Mouse (Mus musculus) erythroid progenitor cell, adult 5-6 weeks (primary cell): ENCODE data around the gene Caprin1. TPM values are rescaled to one million over a fixed set of nuclear protein-coding genes. Genes with fewer than 3 reads are reported as not detected.

Experiments used
- ATAC-seq: replicated peaks from 2 replicates; pipeline ENCODE4 v1.8.0; 2016; ENCODE audit warnings: moderate number of reproducible peaks, mild to moderate bottlenecking, moderate TSS enrichment, inconsistent platforms; ENCODE audit not compliant: poor library complexity, low FRiP score, severe bottlenecking
- total RNA-seq, 2 experiments: library from RNA; stranded (forward) in 1 of 2; stranded (reverse) in 1 of 2; fragments of 150-400 nt in 1 of 2; fragments of 186-747, 209-891 nt in 1 of 2; gene quantifications; 2 replicates each; pipeline versions ENCODE4 v1.2.3 to v1.2.4; 2015 to 2017; ENCODE audit warnings: low replicate concordance in 2 of 2

The Caprin1 gene
- total RNA-seq (2015; ENCODE audit: low replicate concordance) (142 and 231 TPM in 2 replicates), total RNA-seq (2017; ENCODE audit: low replicate concordance) (206 and 279 TPM in 2 replicates)

DNA sequence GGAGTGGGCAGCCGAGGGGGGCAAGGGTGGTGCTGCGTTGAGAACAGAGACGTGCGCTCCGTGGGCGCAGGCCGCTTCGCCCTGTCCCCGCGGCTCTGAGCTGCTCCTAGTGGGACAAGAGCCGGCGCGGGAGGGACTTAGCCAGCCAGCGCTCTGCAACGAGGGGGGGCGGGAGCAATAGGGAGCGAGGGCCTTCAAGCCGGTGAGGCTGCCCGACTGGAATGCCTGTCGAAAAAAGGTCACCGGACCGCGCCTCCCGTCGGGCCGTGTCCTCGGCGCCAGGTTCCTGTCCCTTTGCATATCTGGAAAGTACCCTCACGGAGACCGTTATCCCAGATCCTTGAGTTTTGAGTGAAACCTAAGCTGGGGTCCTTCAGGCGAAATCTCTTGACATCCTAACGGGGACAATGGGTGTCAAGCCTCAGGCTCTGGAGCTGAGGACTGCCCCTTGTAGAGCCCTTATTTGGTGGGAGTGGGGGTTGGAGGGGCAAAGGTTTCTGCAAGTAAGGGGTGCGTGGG lies at the start of gene Caprin1:
TSS of gene Caprin1 (minus strand) at position 159 of the 519 bp plus-strand sequence.
- ATAC-seq: peak; percentile 88

DNA sequence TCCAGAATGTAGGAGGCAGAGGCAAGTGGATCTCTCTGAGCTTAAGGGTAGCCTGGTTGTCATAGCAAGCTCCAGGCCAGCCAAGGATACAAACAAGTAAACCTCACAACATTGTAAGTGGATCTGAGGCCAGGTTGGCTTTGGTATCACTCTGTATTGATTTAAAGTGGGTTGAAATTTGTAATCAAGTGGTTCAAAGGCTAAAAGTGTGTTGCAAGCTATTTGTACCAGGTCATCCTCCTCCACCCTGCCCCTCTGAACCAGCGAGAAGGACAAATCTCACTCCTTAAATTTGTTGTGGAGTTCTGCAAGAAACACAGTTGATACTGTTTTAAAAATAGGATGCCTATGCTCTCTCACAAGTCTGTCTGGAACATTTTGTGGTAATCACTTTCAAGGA lies 49.4 kb upstream of the Caprin1 start:
- ATAC-seq: no peak

DNA sequence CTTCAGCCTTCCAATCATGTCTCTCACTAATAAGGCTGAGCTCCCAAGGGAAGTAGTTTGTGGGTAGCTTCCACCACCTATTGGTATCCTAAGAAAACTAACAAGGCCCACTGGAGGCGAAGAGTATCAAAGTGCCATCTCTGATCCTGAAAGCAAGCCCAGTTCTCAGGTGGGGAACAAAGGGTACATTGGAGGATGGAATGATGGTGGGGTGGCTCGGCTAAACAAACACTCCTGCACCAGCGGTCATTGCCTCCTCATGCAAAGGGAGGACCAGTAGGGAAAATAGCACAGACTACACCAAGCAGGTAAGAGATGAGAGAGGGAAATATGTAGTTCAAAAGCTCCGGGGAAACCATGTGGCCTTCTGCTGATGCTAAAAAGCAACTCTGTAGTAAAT lies 48.8 kb upstream of the Caprin1 start:
- no peak for ATAC-seq

DNA sequence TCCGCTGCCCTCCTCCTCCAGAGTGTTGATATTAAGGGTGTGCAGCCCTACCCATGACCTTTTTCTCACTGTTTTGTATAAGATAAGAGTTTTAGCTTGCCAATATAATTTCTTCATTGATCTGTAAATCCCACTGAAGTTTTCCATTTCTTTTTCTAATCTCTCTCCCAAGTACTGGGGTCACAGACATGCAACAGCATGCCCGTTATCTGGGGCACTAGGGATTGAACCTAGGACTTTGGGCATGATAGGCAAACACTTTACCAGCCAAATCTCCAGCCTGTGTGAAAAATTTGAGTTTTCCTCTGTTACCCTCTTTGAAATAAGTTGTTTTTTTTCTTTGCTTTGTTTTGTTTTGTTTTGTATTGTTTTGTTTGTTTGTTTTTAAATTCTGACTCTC lies 46.6 kb upstream of the Caprin1 start:
- no peak for ATAC-seq

DNA sequence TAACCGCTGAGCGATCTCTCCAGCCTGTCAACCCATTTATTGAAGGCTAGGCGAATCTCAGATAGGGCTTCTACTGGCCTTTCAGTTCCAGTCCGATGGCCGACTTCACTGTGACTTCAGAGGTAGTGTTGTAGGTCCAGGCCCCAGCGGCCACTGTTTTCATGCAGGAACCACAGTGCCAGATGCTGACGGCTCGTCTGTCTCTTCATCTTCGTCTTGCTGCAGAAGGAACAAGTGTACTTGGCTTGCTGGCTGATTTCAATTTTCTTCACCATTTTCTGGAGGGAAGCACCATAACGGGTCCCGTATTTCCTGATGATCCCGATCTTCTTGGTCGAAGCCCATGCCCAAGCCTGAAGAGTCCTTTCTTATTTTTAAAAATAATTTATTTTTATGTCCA lies 45.9 kb upstream of the Caprin1 start:
- no peak for ATAC-seq

DNA sequence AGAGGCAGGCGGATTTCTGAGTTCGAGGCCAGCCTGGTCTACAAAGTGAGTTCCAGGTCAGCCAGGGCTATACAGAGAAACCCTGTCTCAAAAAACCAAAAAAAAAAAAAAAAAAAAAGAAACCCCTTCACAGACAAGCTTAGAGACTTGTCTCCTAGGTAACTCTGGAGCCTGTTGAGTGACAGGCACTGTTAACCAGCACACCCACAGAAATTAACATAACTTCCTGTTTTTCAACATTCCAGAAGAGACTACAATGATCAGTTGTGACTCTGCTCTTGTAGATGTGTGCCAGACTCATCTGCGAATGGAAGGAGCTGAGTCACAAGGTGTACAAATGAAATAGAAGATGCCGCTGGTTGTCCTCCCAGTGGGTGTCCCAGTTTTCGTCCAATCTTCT lies 44.9 kb upstream of the Caprin1 start:
- ATAC-seq: no peak

DNA sequence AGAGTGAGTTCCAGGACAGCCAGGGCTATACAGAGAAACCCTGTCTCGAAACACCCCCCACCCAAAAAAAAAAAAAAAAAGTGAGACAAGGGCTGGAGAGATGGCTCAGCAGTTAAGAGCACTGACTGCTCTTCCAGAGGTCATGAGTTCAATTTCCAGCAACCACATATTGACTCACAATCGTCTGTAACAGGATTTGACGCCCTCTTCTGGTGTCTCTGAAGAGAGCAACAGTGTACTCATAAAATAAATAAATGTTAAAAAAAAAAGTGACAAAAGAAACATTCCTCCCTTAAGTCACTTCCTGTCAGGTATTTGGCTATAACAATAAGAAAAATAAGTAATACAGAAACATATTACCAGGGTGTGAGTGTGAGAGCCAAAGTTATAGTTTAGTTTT lies 41.0 kb upstream of the Caprin1 start:
- ATAC-seq: no peak

DNA sequence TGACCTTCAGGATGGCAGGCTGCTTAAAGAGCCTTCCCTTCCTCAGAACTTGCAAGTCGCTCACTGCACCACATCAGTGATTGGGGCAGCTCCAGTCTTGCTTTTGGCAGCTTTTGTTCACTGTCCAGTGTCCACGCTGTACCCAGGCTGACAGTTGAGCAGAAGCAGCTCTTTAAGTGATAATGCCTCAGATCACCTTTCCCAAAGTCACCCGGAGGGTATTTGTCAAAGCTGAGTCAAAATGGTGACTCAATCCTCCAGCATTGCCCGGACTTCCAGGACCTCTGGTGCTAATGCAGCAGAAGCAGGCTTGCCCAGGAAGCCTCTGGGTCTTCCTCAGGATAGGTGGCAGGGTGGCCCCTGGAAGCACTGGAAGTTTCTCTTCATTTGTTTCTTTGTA lies 39.7 kb upstream of the Caprin1 start:
- ATAC-seq: no peak

DNA sequence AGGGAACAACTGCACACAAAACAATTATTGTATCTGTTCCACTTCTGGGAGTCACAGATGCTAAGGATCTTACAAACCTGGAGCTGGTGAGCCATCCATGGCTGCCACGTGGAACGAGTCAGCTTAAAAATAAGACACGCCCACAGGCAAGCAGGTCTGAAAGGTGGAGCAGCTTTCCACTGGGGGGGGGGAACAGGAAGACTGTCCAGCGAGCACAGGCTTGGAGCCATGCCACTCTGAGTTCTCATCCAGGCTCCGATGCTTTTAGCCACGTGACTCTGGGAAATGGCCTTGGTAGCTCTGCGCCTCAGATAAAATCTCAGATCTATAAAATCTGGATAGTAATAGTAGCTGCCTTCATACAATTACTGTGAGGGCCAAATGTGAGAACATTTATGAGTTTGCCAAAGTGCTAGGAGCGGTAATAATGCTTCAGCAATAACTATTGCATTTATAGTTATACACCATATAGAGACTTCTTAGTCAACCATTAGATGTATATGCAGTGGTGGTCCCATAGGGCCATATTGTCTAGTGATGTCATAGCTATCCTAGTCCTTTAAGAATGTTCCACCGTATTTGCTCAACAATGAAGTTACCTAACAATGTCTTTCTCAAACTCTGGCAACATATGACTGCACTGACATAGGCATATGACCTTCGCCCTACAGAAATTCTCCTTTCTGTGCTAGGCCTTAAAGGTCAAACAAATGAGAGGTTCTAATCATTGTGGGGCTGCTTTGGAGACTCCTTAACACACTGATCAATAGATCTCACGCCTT lies 38.4 kb upstream of the Caprin1 start:
- no peak for ATAC-seq

DNA sequence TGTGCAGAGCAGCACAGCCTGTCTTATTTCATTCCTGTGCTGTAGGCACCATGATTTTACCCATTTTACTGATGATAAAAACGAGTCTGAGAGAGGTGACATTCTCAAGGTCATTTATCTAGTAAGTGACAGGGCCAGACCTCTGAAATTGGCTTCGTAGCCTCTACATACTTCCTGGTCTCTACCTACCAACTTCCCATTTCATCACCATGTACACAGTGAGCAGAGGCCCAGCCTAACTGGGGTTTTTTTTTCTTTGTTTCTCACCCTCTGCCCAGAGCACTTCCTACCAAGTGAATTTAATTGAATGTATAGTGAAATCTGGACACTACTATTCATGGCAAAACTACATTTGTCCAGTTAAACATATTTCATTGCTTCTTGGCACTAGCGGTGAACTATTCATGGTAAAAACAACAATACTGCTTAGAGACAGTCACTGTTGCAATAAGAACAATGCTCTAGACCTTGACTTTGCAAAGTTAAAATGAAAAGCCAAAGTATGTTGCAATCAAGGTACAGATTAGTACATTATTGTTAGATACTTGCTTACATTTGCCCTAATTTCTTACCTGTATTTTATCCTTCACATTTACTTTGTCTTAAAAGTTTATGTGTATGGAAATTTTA lies 36.5 kb upstream of the Caprin1 start:
- ATAC-seq: no peak

DNA sequence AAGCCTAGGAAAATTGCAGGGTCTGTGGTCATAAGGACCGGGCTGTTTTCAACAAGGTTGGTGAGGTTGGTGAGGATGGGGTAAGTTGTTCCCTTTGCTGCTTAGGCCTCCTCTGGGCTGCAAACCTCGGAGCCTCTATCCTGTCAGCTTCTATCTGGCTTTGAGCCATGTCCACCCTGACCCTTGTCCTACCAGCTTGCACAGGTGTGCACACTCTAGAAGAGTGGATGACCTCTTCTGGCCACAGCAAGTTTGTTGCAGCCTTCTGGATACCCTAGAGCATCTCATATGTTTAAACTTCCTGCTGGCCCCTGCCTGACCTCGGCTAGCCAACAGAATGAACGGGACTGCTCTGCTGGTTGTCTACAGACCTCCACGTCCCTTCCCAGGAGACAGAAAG lies 35.5 kb upstream of the Caprin1 start:
- no peak for ATAC-seq

DNA sequence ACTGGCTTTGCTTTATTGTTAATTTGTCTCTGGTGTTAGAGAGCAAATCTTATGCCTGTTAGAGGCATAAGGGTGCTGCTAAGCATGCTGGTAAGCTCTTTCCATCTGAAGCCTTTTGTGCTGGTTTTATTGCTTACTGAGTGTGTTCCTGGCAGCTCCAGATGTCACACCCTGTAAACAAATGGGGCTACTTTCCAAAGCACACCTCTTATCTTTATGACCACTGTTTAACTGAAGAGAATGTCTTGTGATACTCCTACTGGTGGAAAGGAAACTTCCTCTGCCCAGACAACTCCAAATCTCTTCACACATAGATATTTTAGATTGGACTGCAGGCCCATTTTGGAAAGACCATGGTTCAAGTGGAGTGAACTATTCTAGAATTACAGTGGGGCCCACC lies 31.5 kb upstream of the Caprin1 start:
- ATAC-seq: no peak

DNA sequence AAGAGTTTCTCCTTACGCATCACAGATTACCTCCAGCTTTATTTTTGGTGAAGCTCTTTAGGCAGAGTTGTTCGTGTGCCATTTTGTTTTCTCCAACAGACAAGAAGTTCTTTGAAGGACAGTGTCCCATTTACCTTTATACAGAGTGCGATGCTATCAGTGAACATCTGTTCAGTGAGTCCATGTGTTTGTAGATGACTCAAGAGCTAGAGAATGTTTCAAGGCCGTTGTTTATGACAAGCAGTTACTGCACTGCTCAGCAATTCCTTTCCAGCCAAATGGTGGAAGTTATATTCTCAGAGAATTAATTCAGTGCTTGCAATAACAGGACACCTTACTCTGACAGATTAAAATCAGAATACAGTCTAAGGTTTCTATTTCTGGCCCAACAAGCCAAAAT lies 27.5 kb upstream of the Caprin1 start:
- ATAC-seq: no peak

DNA sequence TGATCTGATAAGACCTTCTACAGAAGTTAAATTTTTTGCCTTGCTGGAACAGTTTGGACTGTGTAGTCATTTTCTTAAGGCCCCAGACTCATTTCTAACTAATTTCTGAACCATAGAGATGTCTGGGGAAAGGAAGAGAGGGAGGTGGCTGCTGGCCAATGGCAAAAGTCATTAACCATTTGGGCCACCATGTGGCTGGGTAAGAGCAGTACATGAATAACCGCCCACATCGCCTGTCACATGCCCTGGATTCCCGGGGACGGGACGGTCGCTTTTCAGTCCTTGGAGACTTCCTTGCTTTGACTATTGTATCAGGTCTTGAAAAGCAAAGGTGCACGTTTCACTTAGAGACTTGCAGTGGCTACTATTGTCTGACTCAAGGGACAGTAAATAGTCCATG lies 25.1 kb upstream of the Caprin1 start:
- ATAC-seq: no peak

DNA sequence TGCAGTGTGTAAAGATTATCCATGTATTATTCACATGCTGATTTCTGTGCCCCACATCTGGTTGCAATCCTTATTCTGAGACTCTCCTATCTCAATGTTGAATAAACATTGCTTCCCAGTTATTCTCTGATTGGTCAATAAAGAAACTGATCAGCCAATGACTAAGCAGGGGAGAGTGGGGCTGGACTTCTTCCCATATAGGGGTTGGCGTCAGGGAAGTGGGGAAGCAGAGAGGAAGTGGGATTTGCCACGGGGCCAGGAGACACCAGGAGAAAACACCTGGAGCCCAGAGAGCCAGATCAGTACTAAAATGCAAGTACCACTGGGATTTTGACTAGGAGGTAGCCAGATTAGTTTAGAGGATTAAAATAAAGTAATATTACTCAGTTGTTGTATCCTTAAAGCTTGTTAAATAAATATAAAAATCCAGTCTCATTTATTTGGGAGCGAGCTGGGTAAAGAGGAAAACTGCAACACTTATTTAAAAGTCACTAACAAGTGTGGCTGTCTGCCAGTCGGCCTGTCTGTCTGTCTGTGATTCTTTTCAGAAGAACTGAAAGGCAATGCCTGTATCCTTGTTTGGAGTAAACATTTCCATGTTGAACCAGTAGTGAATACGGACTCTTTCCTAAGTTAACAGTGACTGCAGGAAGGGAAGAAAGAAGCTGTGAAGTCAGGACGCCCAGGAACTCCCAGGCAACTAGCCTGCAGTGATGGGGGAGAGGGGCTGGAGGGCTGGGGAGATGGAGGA lies 19.9 kb upstream of the Caprin1 start:
- no peak for ATAC-seq

DNA sequence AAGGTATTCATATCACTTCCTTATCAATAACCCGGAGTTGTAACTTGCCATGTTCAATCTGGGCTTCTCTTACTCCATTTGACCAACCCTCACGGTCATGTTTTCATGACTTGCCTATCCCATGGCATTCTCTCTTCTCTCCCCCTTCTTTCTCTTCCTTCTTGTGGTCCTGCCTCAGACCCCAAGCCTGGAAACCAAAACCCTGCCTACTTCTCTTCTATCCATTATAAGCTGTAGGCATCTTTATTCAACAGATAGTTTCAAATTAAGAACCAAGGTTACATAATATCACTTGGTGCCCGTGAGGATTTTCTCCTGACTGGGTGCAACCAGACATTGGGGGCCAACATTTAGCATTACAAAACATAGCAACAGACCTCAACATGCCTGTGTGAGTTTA lies 18.5 kb upstream of the Caprin1 start:
- ATAC-seq: no peak

DNA sequence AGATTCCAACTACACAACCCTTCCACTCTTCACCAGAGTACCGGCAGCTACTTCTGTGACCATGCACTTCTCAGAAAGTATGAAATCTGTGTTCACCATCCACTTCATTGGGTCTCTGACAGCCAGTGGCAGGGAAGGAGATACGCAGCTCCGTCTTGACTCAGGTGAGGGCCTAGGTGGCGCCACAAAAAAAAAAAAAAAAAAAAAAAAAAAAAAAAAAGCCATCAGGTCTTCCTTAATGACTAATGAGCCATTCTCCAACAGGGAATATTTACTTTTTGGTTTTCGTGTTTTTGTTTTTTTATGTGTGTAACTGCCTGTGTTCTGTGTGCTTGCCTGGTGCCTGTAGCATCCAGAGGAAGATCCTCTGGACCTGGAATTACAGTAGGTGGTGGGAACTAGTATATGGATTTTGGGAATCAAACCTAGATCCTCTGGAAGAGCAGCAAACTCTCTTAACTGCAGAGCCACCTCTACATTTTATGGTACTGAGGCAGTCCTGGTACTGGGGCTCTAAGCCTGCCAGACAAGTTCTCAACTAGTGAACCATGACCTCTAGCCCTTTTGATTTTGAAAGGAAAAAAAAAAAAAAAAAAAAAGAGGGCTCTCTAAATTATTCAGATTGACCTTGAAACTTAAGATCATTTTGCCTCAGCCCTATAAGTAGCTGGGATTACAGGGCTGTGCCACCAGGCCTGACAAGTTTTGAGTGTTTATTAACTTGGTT lies 14.2 kb upstream of the Caprin1 start:
- no peak for ATAC-seq

DNA sequence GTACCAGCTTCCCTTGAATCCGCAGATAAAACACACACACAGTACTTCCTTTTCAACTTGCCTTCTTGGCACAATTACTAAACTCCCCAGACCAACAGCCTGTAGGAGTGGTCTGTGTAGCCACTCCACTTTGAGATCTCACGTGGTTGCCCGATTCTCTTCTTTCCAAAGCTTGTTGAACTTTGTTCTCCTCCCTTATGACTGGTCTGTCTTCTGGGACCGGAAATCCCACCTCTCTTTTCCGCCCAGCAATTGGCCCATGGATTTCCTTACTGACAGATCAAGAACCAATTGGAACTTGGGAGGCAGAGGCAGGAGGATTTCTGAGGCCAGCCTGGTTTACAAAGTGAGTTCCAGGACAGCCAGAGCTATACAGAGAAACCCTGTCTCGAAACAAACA lies 13.0 kb upstream of the Caprin1 start:
- ATAC-seq: no peak

DNA sequence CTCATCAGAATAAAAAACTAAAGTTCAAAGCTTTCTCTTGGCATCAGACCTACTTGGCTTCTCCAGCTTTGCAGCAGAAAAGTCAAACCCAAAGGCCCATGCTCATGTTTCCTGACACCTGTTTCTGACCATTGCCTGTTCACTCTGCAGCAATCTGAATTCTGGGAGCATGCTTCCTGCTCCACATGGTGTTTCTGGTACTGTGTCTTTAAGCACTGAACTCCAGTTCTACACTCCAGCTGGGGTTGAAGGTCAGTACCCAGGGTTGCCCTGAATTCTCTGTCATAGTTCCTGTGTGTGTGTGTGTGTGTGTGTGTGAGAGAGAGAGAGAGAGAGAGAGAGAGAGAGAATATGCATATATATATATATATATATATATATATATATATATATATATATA lies 11.0 kb upstream of the Caprin1 start:
- ATAC-seq: no peak
